Mouse (Mus musculus) intestine, postnatal 0 days (tissue): ENCODE measurements around the gene Acap1. TPM values are rescaled to one million over a fixed set of nuclear protein-coding genes. Genes with fewer than 3 reads are reported as not detected.

Source experiments
- ATAC-seq: fragments of 200-750 bp; cut with Nextera tagmentation; 2 replicates; pipeline ENCODE4 v1.8.0; 2017; ENCODE audit warnings: mild to moderate bottlenecking, moderate TSS enrichment, moderate library complexity
- H3K27ac ChIP-seq: fragments of 300-500 bp; sonication (generic); 2 replicates; pipeline ENCODE4 v1.5.1; 2014; ENCODE audit warnings: mild to moderate bottlenecking, low read depth, low read length, moderate library complexity
- H3K27me3 ChIP-seq: fragments of 300-500 bp; sonication (generic); replicated peaks from 2 replicates; pipeline ENCODE4 v1.6.1; 2014; ENCODE audit warnings: low read length, mixed read lengths; ENCODE audit not compliant: control insufficient read depth, insufficient read depth
- H3K36me3 ChIP-seq: fragments of 300-500 bp; sonication (generic); 2 replicates; pipeline ENCODE4 v1.6.1; 2014; ENCODE audit warnings: mild to moderate bottlenecking, moderate library complexity; ENCODE audit not compliant: control insufficient read depth, insufficient read depth
- H3K4me1 ChIP-seq: fragments of 300-500 bp; sonication (generic); replicated peaks from 2 replicates; pipeline ENCODE4 v1.6.1; 2014; ENCODE audit warnings: antibody characterized with exemption, low read length, mixed read lengths; ENCODE audit not compliant: control insufficient read depth, insufficient read depth
- H3K4me2 ChIP-seq: fragments of 300-500 bp; sonication (generic); replicated peaks from 2 replicates; pipeline ENCODE4 v1.6.1; 2014; ENCODE audit warnings: low read depth, mild to moderate bottlenecking, moderate library complexity
- H3K4me3 ChIP-seq: fragments of 300-500 bp; sonication (generic); 2 replicates; pipeline ENCODE4 v1.5.1; 2014; ENCODE audit warnings: low read depth, low read length
- H3K9ac ChIP-seq: fragments of 300-500 bp; sonication (generic); 2 replicates; pipeline ENCODE4 v1.6.1; 2014; ENCODE audit warnings: mild to moderate bottlenecking, low read depth, low read length
- H3K9me3 ChIP-seq: fragments of 300-500 bp; sonication (generic); 2 replicates; pipeline ENCODE4 v1.6.1; 2016; ENCODE audit warnings: mixed run types; ENCODE audit not compliant: control insufficient read depth
- CTCF ChIP-seq: sonication (generic); IDR thresholded peaks from 2 replicates; pipeline ENCODE4 v1.5.1; 2016; ENCODE audit warnings: low read depth, mild to moderate bottlenecking, control low read depth, antibody characterized with exemption, moderate library complexity
- WGBS: fragments of 180-500 bp; shearing (Covaris S2); extraction: QIAGEN DNeasy Blood & Tissue Kit; methylation state at CpG from one replicate; pipeline ENCODE4 v1.1.7; 2014; 5-methylcytosine and 5-hydroxymethylcytosine counted together
- microRNA-seq: library from miRNA; unstranded; fragments of <30 nt; microRNA quantifications from one replicate; pipeline ENCODE4, GENCODE M21; 2016
- polyA plus RNA-seq: library from polyadenylated mRNA; unstranded; fragments of >200 nt; fragmentation: Nextera tagmentation; extraction: Ambion mirVana; gene quantifications from 2 replicates; pipeline ENCODE4 v1.2.1, GENCODE M21; 2015

Acap1 gene
- polyA plus RNA-seq, 1 experiment from 2014 or later, result 1.1 TPM

- Histone ChIP-seq H3K4me2 (peak overlapping the region; percentile 98; the same call in 1 of the 2 replicates), H3K36me3 (no peaks in the 10 kb centered on the region), H3K27ac (no peak overlapping the region), H3K9me3 (no peaks in the 10 kb centered on the region), H3K4me3 (no peak overlapping the region), H3K9ac (no peak overlapping the region), H3K4me1 (no peaks in the 10 kb centered on the region), H3K27me3 (peaks cover 15% of the 10 kb centered on the region; the same call in 1 of the 2 replicates)
- no peak for ATAC-seq
- TF ChIP-seq CTCF, result no peak
- 43% methylated on average over 9 of the region's 9 CpGs for WGBS
These were observed 59.9 kb downstream of the Acap1 start for GRCm38 (mm10) chr11:69835326-69835965.

GRCm38 (mm10) chr11:69834001-69834549 lies 61.3 kb downstream of the Acap1 start:
- H3K4me2 ChIP-seq, result peak overlapping the region; percentile 72
- H3K27me3 ChIP-seq, result peaks cover 15% of the 10 kb centered on the region; the same call in 1 of the 2 replicates
- no peaks in the 10 kb centered on the region for H3K4me1 ChIP-seq
- ATAC-seq, result no peak
- no peak overlapping the region for H3K27ac ChIP-seq
- peak overlapping the region; percentile 50 for H3K9ac ChIP-seq
- TF ChIP-seq CTCF, result peak; percentile 21
- no peaks in the 10 kb centered on the region for H3K9me3 ChIP-seq
- H3K4me3 ChIP-seq, result peak overlapping the region; percentile 38
- H3K36me3 ChIP-seq, result no peaks in the 10 kb centered on the region
- 12% methylated on average over 42 of the region's 48 CpGs for WGBS

- H3K4me1 ChIP-seq, result no peaks in the 10 kb centered on the region
- peaks cover 15% of the 10 kb centered on the region; the same call in 1 of the 2 replicates for H3K27me3 ChIP-seq
- peak overlapping the region; percentile 38 for H3K4me3 ChIP-seq
- H3K27ac ChIP-seq, result no peak overlapping the region
- peak overlapping the region; percentile 72 for H3K4me2 ChIP-seq
- peak overlapping the region; percentile 50; the same call in 1 of the 2 replicates for H3K9ac ChIP-seq
- no peaks in the 10 kb centered on the region for H3K36me3 ChIP-seq
- no peaks in the 10 kb centered on the region for H3K9me3 ChIP-seq
- 58% methylated on average over 8 of the region's 8 CpGs for WGBS
- no peak for TF ChIP-seq CTCF
- ATAC-seq, result no peak
These were observed 61.8 kb downstream of the Acap1 start for GRCm38 (mm10) chr11:69833554-69833953.

Small RNA genes within 50 kb of the gene (microRNA-seq; reads per million reads assigned to microRNA genes)
- not detected for gene Mir6924

Other genes with a start within 250 kb of the Acap1 start
- not detected in 2 replicates for gene Sox15, start 240.2 kb downstream of the Acap1 start, polyA plus RNA-seq
- gene Mpdu1, start 232.9 kb downstream of the Acap1 start, polyA plus RNA-seq, result 95.7 and 96.6 TPM in 2 replicates
- gene Cd68, start 229.4 kb downstream of the Acap1 start, polyA plus RNA-seq, result 20.9 and 21.0 TPM in 2 replicates
- 279 and 291 TPM in 2 replicates for gene Eif4a1, start 223.1 kb downstream of the Acap1 start, polyA plus RNA-seq
- gene Senp3, start 213.5 kb downstream of the Acap1 start, polyA plus RNA-seq, result 26.7 and 27.6 TPM in 2 replicates
- gene Tnfsf13, start 209.8 kb downstream of the Acap1 start, polyA plus RNA-seq, result 1.6 and 1.8 TPM in 2 replicates
- gene Tnfsf12, start 199.7 kb downstream of the Acap1 start, polyA plus RNA-seq, result 6.6 and 7.2 TPM in 2 replicates
- 4.1 and 4.8 TPM in 2 replicates for gene Tnfsfm13, start 199.4 kb downstream of the Acap1 start, polyA plus RNA-seq
- gene Polr2a, start 136.9 kb downstream of the Acap1 start, polyA plus RNA-seq, result 13.3 and 14.0 TPM in 2 replicates
- 0.09 and 0.12 TPM in 2 replicates for gene Slc35g3, start 133.6 kb downstream of the Acap1 start, polyA plus RNA-seq
- 2.1 and 2.4 TPM in 2 replicates for gene Zbtb4, start 129.6 kb downstream of the Acap1 start, polyA plus RNA-seq
- 2.4 and 2.8 TPM in 2 replicates for gene Chrnb1, start 99.6 kb downstream of the Acap1 start, polyA plus RNA-seq
- 0.18 and 0.38 TPM in 2 replicates for gene Fgf11, start 93.7 kb downstream of the Acap1 start, polyA plus RNA-seq
- 58.0 and 59.4 TPM in 2 replicates for gene Tmem102, start 89.9 kb downstream of the Acap1 start, polyA plus RNA-seq
- not detected in 2 replicates for gene Gm39566, start 80.2 kb downstream of the Acap1 start, polyA plus RNA-seq
- 0.07 TPM in 1 of 2 replicates, not detected in the other for gene Spem2, start 77.1 kb downstream of the Acap1 start, polyA plus RNA-seq
- not detected in 2 replicates for gene Spem1, start 73.4 kb downstream of the Acap1 start, polyA plus RNA-seq
- gene Nlgn2, start 57.8 kb downstream of the Acap1 start, polyA plus RNA-seq, result 1.8 and 2.2 TPM in 2 replicates
- gene Tmem256, start 57.0 kb downstream of the Acap1 start, polyA plus RNA-seq, result 584 and 590 TPM in 2 replicates
- 42.0 and 44.8 TPM in 2 replicates for gene Plscr3, start 49.2 kb downstream of the Acap1 start, polyA plus RNA-seq
- 11.7 and 12.8 TPM in 2 replicates for gene Tnk1, start 36.8 kb downstream of the Acap1 start, polyA plus RNA-seq
- not detected in 2 replicates for gene Tmem95, start 17.5 kb downstream of the Acap1 start, polyA plus RNA-seq
- 4.0 and 4.1 TPM in 2 replicates for gene Kctd11, start 14.1 kb downstream of the Acap1 start, polyA plus RNA-seq
- gene 2810408A11Rik, start 5.4 kb upstream of the Acap1 start, polyA plus RNA-seq, result 3.5 and 3.8 TPM in 2 replicates
- gene Neurl4, start 5.5 kb upstream of the Acap1 start, polyA plus RNA-seq, result 9.7 and 10.3 TPM in 2 replicates
- 40.4 and 42.3 TPM in 2 replicates for gene Gps2, start 18.3 kb upstream of the Acap1 start, polyA plus RNA-seq
- 716 and 774 TPM in 2 replicates for gene Eif5a, start 26.4 kb upstream of the Acap1 start, polyA plus RNA-seq
- gene Ybx2, start 40.3 kb upstream of the Acap1 start, polyA plus RNA-seq, result 0.42 and 0.43 TPM in 2 replicates
- gene Slc2a4, start 52.6 kb upstream of the Acap1 start, polyA plus RNA-seq, result 18.3 and 18.7 TPM in 2 replicates
- gene Cldn7, start 69.2 kb upstream of the Acap1 start, polyA plus RNA-seq, result 1,243 and 1,341 TPM in 2 replicates
- gene Ctdnep1, start 85.6 kb upstream of the Acap1 start, polyA plus RNA-seq, result 23.2 and 24.1 TPM in 2 replicates
- gene Elp5, start 87.0 kb upstream of the Acap1 start, polyA plus RNA-seq, result 56.8 and 57.7 TPM in 2 replicates
- gene Gabarap, start 95.6 kb upstream of the Acap1 start, polyA plus RNA-seq, result 1,065 and 1,136 TPM in 2 replicates
- 32.6 and 37.7 TPM in 2 replicates for gene Phf23, start 100.2 kb upstream of the Acap1 start, polyA plus RNA-seq
- gene Dvl2, start 105.1 kb upstream of the Acap1 start, polyA plus RNA-seq, result 9.1 TPM in 2 replicates
- 203 and 215 TPM in 2 replicates for gene Acadvl, start 119.9 kb upstream of the Acap1 start, polyA plus RNA-seq
- gene Dlg4, start 121.4 kb upstream of the Acap1 start, polyA plus RNA-seq, result 1.4 and 1.8 TPM in 2 replicates
- gene Asgr1, start 158.5 kb upstream of the Acap1 start, polyA plus RNA-seq, result not detected in 2 replicates
- gene Asgr2, start 197.1 kb upstream of the Acap1 start, polyA plus RNA-seq, result 0.10 and 0.18 TPM in 2 replicates
- 0.50 and 0.81 TPM in 2 replicates for gene Mgl2, start 234.8 kb upstream of the Acap1 start, polyA plus RNA-seq